Mouse (Mus musculus) kidney, postnatal 0 days (tissue): ENCODE results near the gene Kirrel2. TPM values are rescaled to one million over a fixed set of nuclear protein-coding genes. Genes with fewer than 3 reads are reported as not detected.

Source experiments
- ATAC-seq: fragments of 200-750 bp; cut with Nextera tagmentation; replicated peaks from 2 replicates; pipeline ENCODE4 v1.8.0; 2017; ENCODE audit warnings: low read depth, moderate number of reproducible peaks, moderate TSS enrichment, moderate library complexity; ENCODE audit not compliant: low FRiP score
- DNase-seq: peaks from one replicate; pipeline ENCODE4 v3.0.0-alpha.2; 2016; ENCODE audit warnings: low spot score
- H3K27ac ChIP-seq: fragments of 300-500 bp; sonication (generic); 2 replicates; pipeline ENCODE4 v1.5.1; 2014; ENCODE audit warnings: mild to moderate bottlenecking
- H3K27me3 ChIP-seq: fragments of 300-500 bp; sonication (generic); 2 replicates; pipeline ENCODE4 v1.6.1; 2014; ENCODE audit warnings: low read length, mixed read lengths; ENCODE audit not compliant: insufficient read depth
- H3K36me3 ChIP-seq: fragments of 300-500 bp; sonication (generic); 2 replicates; pipeline ENCODE4 v1.6.1; 2014; ENCODE audit warnings: low read length, mixed read lengths; ENCODE audit not compliant: insufficient read depth
- H3K4me1 ChIP-seq: fragments of 300-500 bp; sonication (generic); replicated peaks from 2 replicates; pipeline ENCODE4 v1.6.1; 2014; ENCODE audit warnings: antibody characterized with exemption, low read length, mixed read lengths; ENCODE audit not compliant: insufficient read depth
- H3K4me2 ChIP-seq: fragments of 300-500 bp; sonication (generic); 2 replicates; pipeline ENCODE4 v1.6.1; 2014; ENCODE audit warnings: mild to moderate bottlenecking, low read length, moderate library complexity, mixed read lengths
- H3K4me3 ChIP-seq: fragments of 300-500 bp; sonication (generic); replicated peaks from 2 replicates; pipeline ENCODE4 v1.5.1; 2014; ENCODE audit warnings: low read depth, low read length
- H3K9ac ChIP-seq: fragments of 300-500 bp; sonication (generic); 2 replicates; pipeline ENCODE4 v1.6.1; 2014; ENCODE audit warnings: low read depth, low read length
- H3K9me3 ChIP-seq: fragments of 300-500 bp; sonication (generic); replicated peaks from 2 replicates; pipeline ENCODE4 v1.6.1; 2016; ENCODE audit warnings: low read length, inconsistent platforms, mixed read lengths
- CTCF ChIP-seq: IDR thresholded peaks from 2 replicates; pipeline ENCODE4 v1.5.1; 2016; ENCODE audit warnings: antibody characterized with exemption, low read depth, mild to moderate bottlenecking, moderate library complexity
- WGBS: fragments of 180-500 bp; shearing (Covaris S2); extraction: QIAGEN DNeasy Blood & Tissue Kit; methylation state at CpG from one replicate; pipeline ENCODE4 v1.1.7; 2014; 5-methylcytosine and 5-hydroxymethylcytosine counted together
- polyA plus RNA-seq: library from polyadenylated mRNA; unstranded; fragments of >200 nt; fragmentation: Nextera tagmentation; extraction: Ambion mirVana; gene quantifications from 2 replicates; pipeline ENCODE4 v1.2.1, GENCODE M21; 2015

Kirrel2 gene
- polyA plus RNA-seq, 1 experiment from 2014 or later: 1.5 TPM

- no peaks in the 10 kb centered on the region for H3K27me3 ChIP-seq
- peak overlapping the region; percentile 93; the same call in 1 of the 2 replicates for H3K4me2 ChIP-seq
- WGBS: 19% methylated on average over 9 of the region's 9 CpGs
- TF ChIP-seq CTCF: no peak
- no peak overlapping the region for H3K4me3 ChIP-seq
- no peaks in the 10 kb centered on the region for H3K9me3 ChIP-seq
- DNase-seq (peak; percentile 32), ATAC-seq (no peak)
- H3K9ac ChIP-seq: no peak overlapping the region
- no peaks in the 10 kb centered on the region for H3K36me3 ChIP-seq
- no peak overlapping the region for H3K27ac ChIP-seq
- peaks cover 10% of the 10 kb centered on the region for H3K4me1 ChIP-seq
Observed at GRCm38 (mm10) chr7:30443696-30444095, 13.8 kb downstream of the Kirrel2 start.

GRCm38 (mm10) chr7:30440697-30441096 is 16.8 kb downstream of the Kirrel2 start:
- Histone ChIP-seq H3K4me1 (peaks cover 10% of the 10 kb centered on the region), H3K36me3 (no peaks in the 10 kb centered on the region), H3K27ac (no peak overlapping the region), H3K4me3 (no peak overlapping the region), H3K4me2 (no peak overlapping the region), H3K9ac (no peak overlapping the region), H3K9me3 (no peaks in the 10 kb centered on the region), H3K27me3 (no peaks in the 10 kb centered on the region)
- ATAC-seq (0 out of 2 replicates have a peak, but pooled peaks have one; percentile 31), DNase-seq (peak; percentile 47)
- 19% methylated on average over 5 of the region's 5 CpGs for WGBS
- peak; percentile 81 for TF ChIP-seq CTCF

- Histone ChIP-seq H3K9ac (no peak overlapping the region), H3K9me3 (no peaks in the 10 kb centered on the region), H3K4me1 (peaks cover 9% of the 10 kb centered on the region), H3K27ac (no peak overlapping the region), H3K36me3 (no peaks in the 10 kb centered on the region), H3K4me2 (no peak overlapping the region), H3K4me3 (no peak overlapping the region), H3K27me3 (no peaks in the 10 kb centered on the region)
- 80% methylated on average over 13 of the region's 13 CpGs for WGBS
- ATAC-seq (no peak), DNase-seq (no peak)
- no peak for TF ChIP-seq CTCF
Observed at GRCm38 (mm10) chr7:30439734-30440133, 17.8 kb downstream of the Kirrel2 start.

- H3K4me2 ChIP-seq: no peak overlapping the region
- no peaks in the 10 kb centered on the region for H3K9me3 ChIP-seq
- no peaks in the 10 kb centered on the region for H3K27me3 ChIP-seq
- no peak overlapping the region for H3K9ac ChIP-seq
- TF ChIP-seq CTCF: no peak
- H3K4me3 ChIP-seq: no peak overlapping the region
- no peaks in the 10 kb centered on the region for H3K4me1 ChIP-seq
- H3K36me3 ChIP-seq: no peaks in the 10 kb centered on the region
- no peak overlapping the region for H3K27ac ChIP-seq
- 20% methylated on average over 10 of the region's 10 CpGs for whole genome bisulfite sequencing
- DNase-seq (no peak), ATAC-seq (no peak)
Observed at GRCm38 (mm10) chr7:30436879-30437278, 20.6 kb downstream of the Kirrel2 start.

GRCm38 (mm10) chr7:30435156-30435555 is 22.3 kb downstream of the Kirrel2 start:
- DNase-seq (no peak), ATAC-seq (no peak)
- no peak overlapping the region for H3K27ac ChIP-seq
- H3K9me3 ChIP-seq: no peaks in the 10 kb centered on the region
- TF ChIP-seq CTCF: no peak
- no peak overlapping the region for H3K4me2 ChIP-seq
- H3K4me3 ChIP-seq: no peak overlapping the region
- H3K27me3 ChIP-seq: no peaks in the 10 kb centered on the region
- 47% methylated on average over 9 of the region's 9 CpGs for WGBS
- H3K4me1 ChIP-seq: no peaks in the 10 kb centered on the region
- H3K9ac ChIP-seq: no peak overlapping the region
- no peaks in the 10 kb centered on the region for H3K36me3 ChIP-seq

GRCm38 (mm10) chr7:30434701-30435100 is 22.8 kb downstream of the Kirrel2 start:
- no peaks in the 10 kb centered on the region for H3K9me3 ChIP-seq
- no peak for TF ChIP-seq CTCF
- H3K27ac ChIP-seq: no peak overlapping the region
- H3K4me2 ChIP-seq: no peak overlapping the region
- DNase-seq: no peak
- WGBS: 75% methylated on average over 10 of the region's 10 CpGs
- H3K9ac ChIP-seq: no peak overlapping the region
- H3K4me1 ChIP-seq: no peaks in the 10 kb centered on the region
- H3K27me3 ChIP-seq: no peaks in the 10 kb centered on the region
- no peak for ATAC-seq
- no peaks in the 10 kb centered on the region for H3K36me3 ChIP-seq
- H3K4me3 ChIP-seq: no peak overlapping the region

GRCm38 (mm10) chr7:30434238-30434637 is 23.3 kb downstream of the Kirrel2 start:
- no peak overlapping the region for H3K9ac ChIP-seq
- DNase-seq: peak; percentile 81
- no peaks in the 10 kb centered on the region for H3K9me3 ChIP-seq
- no peaks in the 10 kb centered on the region for H3K36me3 ChIP-seq
- H3K27me3 ChIP-seq: no peaks in the 10 kb centered on the region
- no peaks in the 10 kb centered on the region for H3K4me1 ChIP-seq
- WGBS: 4% methylated on average over 10 of the region's 10 CpGs
- H3K4me3 ChIP-seq: no peak overlapping the region
- TF ChIP-seq CTCF: no peak
- no peak overlapping the region for H3K4me2 ChIP-seq
- ATAC-seq: no peak; the same call in 1 of the 2 replicates
- H3K27ac ChIP-seq: no peak overlapping the region
